Mouse (Mus musculus) activated CD4-positive, CD25-positive, alpha-beta regulatory T cell (primary cell): ENCODE data around the gene Nat10. TPM values are rescaled to one million over a fixed set of nuclear protein-coding genes. Genes with fewer than 3 reads are reported as not detected.

Experiments
- polyA plus RNA-seq, 2 experiments: library from polyadenylated mRNA; unstranded; fragments of 100-300 nt; shearing (Covaris generic); gene quantifications; one replicate each; pipeline ENCODE4 v1.2.1; 2017

The Nat10 gene
- polyA plus RNA-seq = 10 to 100 TPM; 22.1 to 32.2 TPM

GRCm38 (mm10) chr2:103760906-103761716 is at the start of gene Nat10:
Gene Nat10, minus strand, starts transcription at chr2:103761270.

GRCm38 (mm10) chr2:103797491-103798009 is 36.5 kb upstream of the Nat10 start, which contains the start of gene Caprin1:
Gene Caprin1, minus strand, starts transcription at chr2:103797649.

Other genes starting within 250 kb of the Nat10 start
- 10 to 100 TPM; 29.1 to 46.4 TPM for gene Abtb2, start 195.0 kb downstream of the Nat10 start, polyA plus RNA-seq
- gene Caprin1, start 36.4 kb upstream of the Nat10 start, polyA plus RNA-seq = 100 to 1,000 TPM; 223 to 238 TPM
- 1 to 10 TPM; 2.7 to 5.4 TPM for gene Lmo2, start 196.7 kb upstream of the Nat10 start, polyA plus RNA-seq